Mouse (Mus musculus): ENCODE data around the gene Tmem104.

Gene Tmem104

GRCm38 (mm10) chr11:115285282-115285681 is 98.0 kb downstream of the Tmem104 start:
- DNase-seq, result no peak

GRCm38 (mm10) chr11:115286201-115286993 is 99.1 kb downstream of the Tmem104 start:
- no peak for DNase-seq

- no peak for DNase-seq
Observed at GRCm38 (mm10) chr11:115287386-115287785, 100.1 kb downstream of the Tmem104 start.

GRCm38 (mm10) chr11:115288305-115288704 is 101.0 kb downstream of the Tmem104 start:
- DNase-seq, result no peak

- DNase-seq, result no peak
Observed at GRCm38 (mm10) chr11:115289885-115290284, 102.6 kb downstream of the Tmem104 start.

GRCm38 (mm10) chr11:115290314-115290713 is 103.0 kb downstream of the Tmem104 start:
- no peak for DNase-seq

GRCm38 (mm10) chr11:115290919-115291318 is 103.6 kb downstream of the Tmem104 start:
- peak; percentile 68 for DNase-seq

GRCm38 (mm10) chr11:115291503-115291902 is 104.2 kb downstream of the Tmem104 start:
- no peak for DNase-seq

- peak; percentile 57 for DNase-seq
Observed at GRCm38 (mm10) chr11:115292631-115293375, 105.5 kb downstream of the Tmem104 start.

GRCm38 (mm10) chr11:115295939-115296338 is 108.7 kb downstream of the Tmem104 start:
- no peak for DNase-seq
